Mouse (Mus musculus) hindlimb bud, embryonic 11.5 days (tissue): ENCODE measurements around the gene Sox5.

Experiments
- DNase-seq: peaks from one replicate; pipeline ENCODE4 v3.0.0-alpha.2; 2012; ENCODE audit warnings: low read depth, low spot score; ENCODE audit errors: extremely low spot score

Gene Sox5

GRCm38 (mm10) chr6:144772985-144773384 is 8.8 kb downstream of the Sox5 start:
- DNase-seq: no peak

DNA sequence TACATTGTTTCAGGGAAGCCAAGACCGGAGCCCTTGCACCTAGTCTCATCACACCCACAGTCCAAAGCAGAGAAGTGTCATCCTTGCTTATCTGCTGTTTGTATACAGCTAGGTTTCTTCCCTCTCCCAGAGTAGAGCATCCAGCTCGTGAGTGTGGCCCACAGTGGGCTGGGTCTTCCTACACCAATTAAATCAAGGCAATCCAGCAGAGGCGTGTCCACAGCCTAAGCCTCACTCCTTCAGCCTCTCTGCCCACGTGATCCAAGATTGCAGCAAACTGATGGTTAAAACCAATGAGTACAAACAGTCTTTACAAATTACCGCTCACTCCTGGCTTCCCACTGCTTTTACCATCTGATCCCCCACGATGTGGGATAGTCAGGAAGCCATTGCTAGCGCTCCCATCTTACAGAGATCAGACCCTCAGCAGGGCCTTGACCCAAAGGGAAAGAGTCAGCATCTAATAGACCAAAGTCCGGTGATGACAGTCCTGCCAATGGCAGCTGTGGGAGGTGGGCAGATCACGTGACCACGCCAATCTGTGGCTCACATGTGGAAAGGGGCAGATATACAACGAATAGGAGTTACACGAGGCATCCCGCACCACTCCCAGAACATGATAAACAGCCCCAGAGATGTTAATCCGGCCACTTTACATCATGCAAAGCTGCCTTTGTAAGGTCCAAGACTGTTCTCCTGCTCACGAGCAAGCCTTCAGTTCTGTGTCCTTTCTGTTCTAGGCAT is 9.4 kb downstream of the Sox5 start:
- DNase-seq: no peak

DNA sequence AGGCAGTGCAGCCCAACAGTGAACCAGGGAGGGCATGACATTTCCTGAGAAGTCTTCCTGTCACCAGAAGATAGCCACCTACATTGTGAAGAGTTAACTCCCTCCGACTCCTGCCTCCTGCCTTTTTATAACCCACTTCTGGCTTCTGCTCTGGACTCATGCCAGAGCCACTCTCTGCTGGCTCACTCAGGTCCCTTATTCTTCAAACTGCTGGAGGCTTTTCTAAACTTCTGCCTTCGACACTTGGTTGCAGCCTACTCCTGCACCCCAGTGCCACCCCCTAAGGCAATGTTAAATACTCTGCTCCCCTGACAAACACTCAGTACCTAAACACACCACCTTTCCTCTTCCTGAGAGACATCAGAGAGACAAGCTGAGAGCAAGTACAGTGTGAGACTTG is 12.7 kb downstream of the Sox5 start:
- DNase-seq: no peak

DNA sequence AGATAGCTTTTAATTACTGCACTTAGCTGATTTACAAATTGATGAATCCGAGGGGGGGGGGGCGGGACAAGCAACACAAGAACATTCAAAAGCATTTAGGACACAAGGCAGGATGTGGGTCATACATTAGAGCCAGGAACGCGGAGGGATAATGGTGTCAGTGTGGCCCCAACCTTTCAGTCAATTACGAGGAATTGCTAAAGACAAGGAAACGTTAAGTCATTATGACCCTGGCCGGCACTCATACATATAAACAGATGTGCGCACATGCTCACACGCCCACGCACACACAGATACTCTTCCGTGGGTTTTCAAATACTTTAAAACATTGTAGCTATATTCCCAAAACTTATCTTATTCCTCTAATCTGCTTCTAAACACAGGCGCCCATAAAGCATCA is 19.9 kb downstream of the Sox5 start:
- no peak for DNase-seq

- DNase-seq: no peak
These were observed 22.6 kb downstream of the Sox5 start for GRCm38 (mm10) chr6:144759193-144759592.

DNA sequence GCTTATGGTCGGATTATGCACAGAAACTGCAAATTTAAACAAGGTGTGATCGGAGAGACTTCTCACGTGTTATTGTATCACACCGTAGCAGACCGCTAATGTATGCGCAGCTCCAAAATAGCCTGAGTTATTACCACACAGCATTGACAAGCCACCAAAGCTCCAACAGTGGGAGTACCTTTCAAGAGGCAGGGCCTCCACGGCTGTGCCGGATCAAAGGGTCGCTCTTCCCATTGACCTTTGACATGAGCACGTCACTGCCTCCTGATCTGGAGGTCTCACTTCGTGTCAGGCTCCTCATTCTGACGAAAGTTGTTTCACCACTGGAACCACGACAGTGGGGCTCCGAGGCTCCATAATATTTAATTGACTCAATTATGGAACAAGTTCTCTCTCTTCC is 24.4 kb downstream of the Sox5 start:
- DNase-seq: no peak

DNA sequence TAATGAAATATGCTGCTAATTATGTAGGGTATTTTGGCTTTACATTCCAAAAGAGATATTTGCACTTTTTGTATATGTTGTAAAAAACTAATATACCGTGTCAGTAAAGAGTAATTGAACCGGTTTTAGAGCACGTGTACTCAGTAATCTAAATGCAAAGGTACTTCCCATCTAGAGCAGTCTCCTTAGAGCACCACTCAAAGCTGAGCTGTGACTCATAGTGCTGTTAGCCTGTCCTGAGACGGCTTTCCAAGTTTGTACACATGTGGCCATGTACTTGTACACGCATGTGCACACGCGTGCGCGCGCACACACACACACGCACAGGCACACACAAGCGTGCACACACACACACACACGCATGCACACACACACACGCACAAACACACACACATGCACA is 25.3 kb downstream of the Sox5 start:
- no peak for DNase-seq

GRCm38 (mm10) chr6:144755304-144755703 is 26.5 kb downstream of the Sox5 start:
- no peak for DNase-seq

DNA sequence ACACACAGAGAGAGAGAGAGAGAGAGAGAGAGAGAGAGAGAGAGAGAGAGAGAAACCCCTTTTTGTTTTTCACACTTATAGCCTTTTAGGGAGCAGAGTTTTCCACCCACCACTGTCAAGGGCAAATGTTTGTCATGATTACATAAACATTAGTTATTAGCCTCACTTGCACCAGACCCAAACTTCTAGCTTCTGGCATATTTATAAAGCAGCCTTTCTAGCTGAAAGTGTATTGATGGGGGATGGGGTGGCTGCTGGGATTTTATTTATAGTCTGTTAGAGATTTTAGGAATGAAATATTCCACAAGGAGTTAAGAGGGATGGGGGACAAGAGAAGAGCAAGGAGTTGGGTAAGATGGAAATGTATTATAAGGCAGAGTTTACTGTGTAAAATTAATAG is 27.4 kb downstream of the Sox5 start:
- DNase-seq: no peak

- DNase-seq: peak; percentile 75
These were observed 27.8 kb downstream of the Sox5 start for GRCm38 (mm10) chr6:144753963-144754296.

DNA sequence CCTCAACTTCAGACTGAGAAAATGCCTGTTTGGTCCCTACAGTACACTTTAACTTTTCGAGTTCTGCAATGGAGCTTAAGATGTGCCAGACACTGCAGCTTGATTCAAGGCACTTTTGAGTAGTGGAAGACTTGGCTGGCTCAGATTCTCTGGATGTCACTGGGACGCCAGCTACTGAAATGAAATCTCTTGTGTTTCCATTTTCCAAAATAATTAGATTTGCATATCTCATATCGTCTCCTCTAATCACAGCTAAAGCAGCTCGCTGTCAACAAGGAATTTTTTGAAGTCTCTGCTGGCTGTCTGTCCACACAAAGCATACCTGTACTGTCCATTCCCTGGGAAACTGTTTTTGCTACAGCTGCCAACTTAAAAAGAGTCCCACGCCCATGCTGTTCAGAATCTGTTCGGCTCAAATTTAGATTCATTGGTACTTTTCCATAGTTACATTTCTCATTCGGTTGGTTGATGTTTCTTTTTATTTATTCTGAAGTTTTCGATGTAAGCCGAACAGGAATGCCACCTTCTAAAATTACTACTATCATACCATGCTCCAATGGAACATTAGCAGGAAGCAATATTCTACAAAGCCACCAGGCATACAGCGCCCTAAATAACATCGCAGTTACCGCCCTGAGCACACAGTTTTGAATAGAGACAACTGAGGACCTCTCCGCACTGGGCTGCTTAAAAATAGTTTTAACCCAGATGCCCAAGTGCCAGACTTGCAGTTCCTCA is 28.4 kb downstream of the Sox5 start:
- DNase-seq: no peak

DNA sequence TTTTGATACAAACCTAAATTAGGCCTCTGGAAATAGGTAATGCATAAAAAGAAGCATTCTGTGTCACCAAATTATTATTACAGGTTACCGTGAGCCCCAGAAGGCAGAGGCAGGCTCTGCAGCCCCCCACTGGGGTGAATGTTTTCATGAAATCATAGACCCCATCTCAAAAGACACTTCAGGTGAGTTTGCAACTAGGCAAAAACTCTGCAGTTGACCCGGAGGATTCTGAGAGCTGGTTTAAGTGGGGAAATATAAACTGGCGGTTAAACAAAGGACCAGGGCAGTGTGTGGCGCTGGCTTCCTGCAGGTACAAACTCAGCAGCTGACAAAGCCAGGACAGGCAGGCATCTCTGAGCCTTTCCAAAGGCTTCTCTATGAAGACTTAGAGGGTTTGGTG is 30.2 kb downstream of the Sox5 start:
- no peak for DNase-seq

DNA sequence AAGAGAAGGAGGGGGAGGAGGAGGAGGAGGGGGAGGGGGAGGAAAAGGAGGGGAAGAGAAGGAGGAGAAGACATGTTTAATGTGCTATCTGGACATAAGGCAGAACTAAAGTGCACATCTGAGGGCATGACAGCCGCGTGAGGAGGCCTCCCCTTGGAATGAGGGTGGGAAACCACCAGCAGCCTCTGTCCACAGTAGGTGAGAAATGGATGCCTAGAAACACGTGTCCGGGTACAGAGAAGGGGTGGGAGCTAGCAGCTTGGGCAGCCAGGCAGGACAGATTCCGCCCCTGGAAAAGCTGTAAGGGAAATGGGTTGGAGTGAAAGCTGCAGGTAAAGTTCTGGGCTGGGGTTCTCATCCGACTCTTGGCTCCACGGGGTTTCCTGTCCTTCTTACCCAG is 31.6 kb downstream of the Sox5 start:
- DNase-seq: no peak

- DNase-seq: no peak
These were observed 35.3 kb downstream of the Sox5 start for GRCm38 (mm10) chr6:144746436-144746835.

DNA sequence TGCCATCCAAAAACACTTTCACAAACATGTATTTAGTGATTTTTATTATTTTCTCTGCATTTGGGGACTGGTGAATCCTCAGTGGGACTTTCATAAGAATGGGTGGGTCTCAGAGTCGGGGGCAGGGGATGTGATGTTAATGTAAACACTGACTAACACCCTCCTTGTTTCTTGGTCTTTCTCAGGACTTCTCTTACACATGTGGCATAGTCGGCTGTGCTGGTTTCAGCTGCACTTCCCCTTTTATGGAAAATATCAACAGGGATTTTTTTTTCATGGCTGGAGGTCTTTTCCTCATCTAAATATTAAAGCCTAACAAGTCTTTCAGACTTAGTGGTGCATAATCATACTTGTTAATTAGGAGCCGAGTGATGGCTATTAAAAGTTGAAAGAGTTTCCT is 39.2 kb downstream of the Sox5 start:
- DNase-seq: no peak

- DNase-seq: no peak
These were observed 40.6 kb downstream of the Sox5 start for GRCm38 (mm10) chr6:144741080-144741655.

- no peak for DNase-seq
These were observed 41.4 kb downstream of the Sox5 start for GRCm38 (mm10) chr6:144740343-144740742.

DNA sequence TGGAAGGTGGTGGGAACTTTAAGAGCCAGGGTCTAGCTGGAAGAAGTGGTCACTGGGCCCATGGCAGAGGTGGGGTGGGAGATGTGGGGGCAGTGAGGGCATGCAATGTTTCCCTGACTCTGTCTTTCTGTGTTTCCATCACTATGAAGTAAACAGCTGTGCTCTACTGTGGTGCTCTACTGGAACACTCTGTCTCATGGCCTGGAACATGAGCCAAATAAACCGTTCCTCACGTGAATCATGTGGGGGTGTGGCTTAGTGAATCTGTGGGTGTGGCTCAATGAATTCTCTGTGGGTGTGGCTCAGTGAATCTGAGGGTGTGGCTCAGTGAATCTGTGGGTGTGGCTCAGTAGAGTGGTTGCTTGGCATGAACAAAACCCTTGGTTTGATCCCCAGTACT is 42.0 kb downstream of the Sox5 start:
- DNase-seq: no peak

DNA sequence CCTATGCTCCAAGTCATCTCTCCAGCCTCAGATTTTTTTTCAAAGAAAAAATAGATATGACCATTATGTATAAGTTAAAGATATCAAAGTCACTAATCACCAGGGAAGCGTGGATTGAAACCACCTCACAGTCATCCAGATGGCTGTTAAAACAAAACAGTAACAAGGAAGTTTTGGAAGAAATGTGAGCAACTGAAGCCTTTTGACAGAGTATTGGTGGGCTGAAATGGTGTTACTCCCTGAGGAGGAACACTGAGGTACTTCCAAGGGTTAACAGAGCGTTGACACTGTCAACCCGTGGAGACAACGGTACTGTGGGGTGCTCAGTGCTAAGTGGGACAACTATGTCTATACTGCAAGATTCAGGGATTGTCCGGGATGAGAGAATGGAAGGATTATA is 44.0 kb downstream of the Sox5 start:
- DNase-seq: no peak

DNA sequence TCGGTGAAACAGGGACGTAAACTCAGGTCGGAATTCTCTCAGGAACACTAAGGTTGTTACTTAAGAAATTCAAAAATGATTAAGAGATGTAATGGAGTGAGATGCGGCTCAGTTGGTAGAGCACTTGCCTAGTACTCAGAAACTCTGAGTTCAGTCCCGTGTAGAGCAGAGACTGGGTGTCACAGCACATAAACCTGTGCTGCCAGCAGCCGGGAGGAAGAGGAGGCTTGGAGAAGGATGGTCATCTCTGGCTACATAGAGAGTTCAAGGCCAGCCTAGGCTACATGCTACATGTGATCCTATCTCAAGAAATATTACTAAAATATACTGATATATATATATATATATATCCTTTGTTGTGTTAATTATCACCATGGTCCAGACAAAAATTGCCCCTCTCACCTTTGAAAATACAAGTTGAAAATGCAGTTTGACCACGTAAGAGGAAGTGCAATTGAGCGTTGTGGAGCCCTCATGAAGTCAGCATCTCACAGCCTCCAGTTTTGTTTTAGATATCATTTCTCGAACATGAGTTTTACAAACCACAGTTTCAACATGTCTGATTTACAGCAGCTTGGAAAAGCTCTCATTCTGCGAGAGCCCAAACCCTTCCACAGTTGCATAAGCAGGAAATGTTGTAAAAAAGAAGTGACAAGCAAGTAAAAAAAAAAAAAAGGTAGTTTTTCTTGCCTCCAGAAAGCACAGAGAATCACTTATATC is 50.4 kb downstream of the Sox5 start:
- DNase-seq: no peak

DNA sequence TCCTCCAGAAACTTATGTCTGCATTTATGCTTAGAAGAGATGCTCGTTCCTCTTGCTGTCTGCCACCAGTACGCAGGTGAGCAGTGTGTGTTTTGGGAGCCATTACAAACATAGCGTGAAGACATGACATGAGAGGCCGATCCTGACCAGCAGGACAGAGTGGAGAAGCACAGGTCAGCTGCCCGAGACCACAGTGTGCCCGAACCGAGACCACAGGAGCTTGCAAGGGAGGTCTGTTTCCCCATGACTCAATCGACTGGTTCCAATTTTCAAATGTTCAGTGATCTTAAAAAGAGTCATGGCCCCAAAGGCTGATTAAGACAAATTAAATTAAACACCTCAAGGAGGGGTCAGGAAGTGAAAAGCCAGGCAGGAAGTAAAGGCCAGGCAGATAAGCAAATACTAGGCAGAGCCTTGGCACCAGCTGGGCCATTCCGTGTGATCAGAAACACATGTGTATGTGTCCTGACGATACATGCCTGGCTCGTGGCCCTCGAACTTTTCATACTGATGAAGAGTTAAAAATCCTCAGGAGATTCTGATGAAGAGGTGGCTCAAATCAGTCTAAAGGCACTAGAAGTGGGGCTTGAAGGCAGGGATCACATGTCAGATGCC is 58.1 kb downstream of the Sox5 start:
- DNase-seq: no peak
